Mouse (Mus musculus) left cerebral cortex, adult 11 months (tissue): Measurements from ENCODE around the gene Zfp462.

Experiments
- DNase-seq: peaks from one replicate; pipeline ENCODE4 v3.0.0; 2022; ENCODE audit warnings: low spot score

Zfp462 gene

DNA sequence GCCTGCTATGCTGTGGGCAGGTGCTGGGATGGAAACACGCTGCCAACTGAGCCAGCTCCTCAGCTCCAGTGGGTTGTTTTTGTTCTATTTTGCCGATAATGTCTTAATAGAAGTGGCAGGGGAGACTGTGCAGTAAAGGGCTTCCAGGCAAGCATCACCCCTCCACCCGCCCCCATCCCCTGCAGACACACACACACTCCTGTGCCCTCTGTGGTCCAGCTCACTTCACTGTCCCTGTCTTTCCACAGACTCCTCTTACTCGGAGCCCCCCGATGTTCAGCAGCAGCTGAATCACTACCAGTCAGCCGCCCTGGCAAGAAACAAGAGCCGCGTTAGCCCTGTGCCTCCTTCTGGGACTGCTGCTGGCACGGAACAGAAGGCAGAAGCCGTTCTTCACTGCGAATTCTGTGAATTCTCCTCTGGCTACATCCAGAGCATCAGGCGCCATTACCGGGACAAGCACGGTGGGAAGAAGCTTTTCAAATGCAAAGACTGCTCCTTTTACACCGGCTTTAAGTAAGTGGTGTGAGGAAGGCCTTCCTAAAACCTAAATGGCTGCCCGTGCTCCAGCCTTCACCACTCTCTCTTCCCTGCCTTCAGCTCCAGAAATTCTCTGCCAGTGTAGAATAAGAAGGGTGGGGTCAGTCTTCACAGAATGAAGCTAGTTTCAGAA is 105.2 kb downstream of the Zfp462 start:
- DNase-seq = no peak

DNA sequence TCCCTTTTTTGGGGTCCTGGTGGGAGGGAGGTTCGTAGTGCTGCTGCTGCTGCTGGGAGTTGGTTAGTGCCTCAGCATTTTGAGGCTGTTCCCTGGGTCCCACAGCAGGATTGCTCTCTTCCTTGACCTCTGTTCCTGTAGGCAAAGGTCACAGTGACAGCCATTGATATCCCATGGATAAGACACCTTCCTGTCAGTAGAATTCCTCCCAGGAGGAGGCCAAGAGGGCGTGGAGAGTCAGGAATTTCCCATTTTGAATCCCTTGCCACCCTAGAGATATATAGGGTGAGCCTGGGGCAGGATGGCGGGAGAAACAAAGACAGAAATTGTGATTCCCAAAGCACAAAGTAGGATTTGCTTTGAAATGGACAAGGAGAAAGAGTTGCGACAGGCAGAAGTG is 106.5 kb downstream of the Zfp462 start:
- DNase-seq = no peak

DNA sequence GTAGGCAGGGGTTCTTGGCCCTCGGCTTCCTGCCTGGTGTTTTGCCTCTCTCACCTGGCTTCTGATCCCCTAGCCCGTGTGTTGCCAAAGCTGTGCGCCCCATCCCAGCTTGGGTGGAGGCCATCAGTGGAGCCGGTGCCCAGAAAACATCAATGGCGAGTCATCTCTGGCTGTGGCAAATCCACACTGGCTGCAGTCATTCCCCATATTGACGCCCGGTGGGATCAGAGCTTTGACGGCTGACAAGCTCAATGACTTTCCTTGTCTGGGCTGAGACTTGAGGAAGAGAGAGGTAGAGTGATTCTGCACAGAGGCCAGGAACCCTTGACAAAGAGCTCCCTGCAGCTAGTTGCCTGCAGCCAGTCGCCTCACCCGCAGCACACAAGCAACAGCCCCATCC is 107.8 kb downstream of the Zfp462 start:
- DNase-seq = no peak

- no peak for DNase-seq
These were observed 113.0 kb downstream of the Zfp462 start for GRCm38 (mm10) chr4:55057666-55058455.

DNA sequence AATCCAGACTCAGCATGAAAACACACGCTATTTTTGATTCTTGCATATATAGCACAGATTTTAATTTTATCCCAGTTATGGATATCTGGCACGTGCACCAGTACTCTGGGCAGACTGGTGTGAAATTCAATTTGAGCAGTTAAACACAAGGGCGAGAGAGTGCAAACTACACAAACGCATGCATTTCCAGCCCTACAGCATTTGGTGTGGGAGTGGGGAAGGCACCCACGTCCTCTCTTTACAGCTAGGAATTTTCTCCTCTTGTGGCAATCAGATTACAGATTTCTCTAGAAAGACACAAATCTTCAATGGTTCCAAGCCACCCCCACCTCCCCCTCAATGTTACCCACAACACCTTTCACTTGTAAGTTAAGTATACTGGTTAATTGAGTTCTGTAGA is 114.1 kb downstream of the Zfp462 start:
- DNase-seq = no peak

DNA sequence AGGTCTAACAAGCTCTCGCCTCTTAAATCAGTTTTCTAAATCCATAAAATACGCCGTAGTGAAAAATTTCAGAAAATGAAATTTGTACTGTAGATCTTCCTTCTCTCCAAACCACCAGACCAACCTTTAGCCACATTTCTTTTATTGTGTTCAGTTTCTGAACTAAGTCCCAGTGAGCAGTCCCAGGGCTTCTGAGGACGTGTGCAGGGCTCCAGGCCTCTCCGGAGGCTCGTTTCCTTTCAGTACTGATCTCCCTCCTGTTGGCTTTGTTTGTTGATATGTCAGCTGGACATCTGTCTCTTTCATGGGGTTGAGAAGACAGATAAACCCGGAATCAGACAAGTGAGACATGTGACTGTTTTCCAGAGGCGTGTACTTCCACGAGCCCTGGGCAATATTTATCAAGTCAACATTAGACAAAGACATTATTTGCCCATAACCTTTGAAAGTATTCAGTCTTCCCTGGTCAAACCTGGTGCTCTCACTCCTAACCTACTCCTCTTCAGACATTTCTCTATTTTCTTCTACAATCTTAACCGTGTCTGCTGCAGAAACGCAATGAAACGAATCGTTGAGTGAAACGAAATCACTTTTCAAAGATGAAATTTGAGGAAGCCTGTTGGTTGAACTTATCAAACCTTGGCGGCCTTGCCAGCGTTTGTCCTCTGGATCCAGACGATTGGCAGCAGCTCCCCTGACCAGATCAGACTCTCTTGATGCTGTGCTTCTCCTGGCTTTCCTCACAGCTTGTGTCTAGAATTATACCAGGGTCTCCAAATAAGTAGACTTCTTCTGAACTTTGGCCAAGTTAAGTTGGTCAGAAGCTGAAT is 121.7 kb downstream of the Zfp462 start:
- no peak for DNase-seq

- DNase-seq = no peak
These were observed 126.7 kb downstream of the Zfp462 start for GRCm38 (mm10) chr4:55071535-55071934.

DNA sequence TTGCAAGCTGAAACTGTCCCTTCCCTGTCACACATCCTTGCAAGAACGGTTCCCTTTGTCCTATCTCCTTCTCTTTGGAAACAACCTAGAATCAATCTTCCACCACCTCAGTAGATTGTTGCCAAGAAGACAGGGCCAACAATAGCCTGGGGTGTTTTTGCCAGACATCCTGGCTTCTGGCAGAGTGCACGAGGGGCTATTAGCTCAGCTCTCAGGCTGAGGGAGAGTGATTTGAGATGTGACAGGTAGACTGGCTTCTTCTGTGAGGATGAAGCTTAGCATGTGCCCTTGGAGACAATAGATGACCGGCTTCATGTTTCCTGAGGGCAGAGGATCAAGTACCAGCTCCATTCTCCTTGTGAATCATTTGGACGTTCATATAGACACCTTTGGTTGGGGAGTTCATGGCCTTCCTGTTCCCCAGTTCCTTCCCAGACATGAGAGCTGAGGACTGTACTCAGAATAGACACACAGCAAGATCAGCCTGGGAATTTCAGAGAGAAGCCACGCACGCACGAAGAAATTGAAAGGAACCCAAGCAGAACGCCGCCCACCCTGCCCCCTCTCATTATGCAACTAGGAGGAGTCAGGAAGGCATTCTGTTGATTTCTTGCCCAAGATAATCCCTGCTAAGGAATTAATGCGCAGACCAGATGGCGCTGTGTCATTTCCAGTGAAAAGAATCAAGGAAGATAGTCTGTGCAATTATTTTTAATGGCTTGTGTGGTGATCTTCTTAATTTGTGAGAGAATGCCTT is 132.5 kb downstream of the Zfp462 start:
- DNase-seq = no peak

DNA sequence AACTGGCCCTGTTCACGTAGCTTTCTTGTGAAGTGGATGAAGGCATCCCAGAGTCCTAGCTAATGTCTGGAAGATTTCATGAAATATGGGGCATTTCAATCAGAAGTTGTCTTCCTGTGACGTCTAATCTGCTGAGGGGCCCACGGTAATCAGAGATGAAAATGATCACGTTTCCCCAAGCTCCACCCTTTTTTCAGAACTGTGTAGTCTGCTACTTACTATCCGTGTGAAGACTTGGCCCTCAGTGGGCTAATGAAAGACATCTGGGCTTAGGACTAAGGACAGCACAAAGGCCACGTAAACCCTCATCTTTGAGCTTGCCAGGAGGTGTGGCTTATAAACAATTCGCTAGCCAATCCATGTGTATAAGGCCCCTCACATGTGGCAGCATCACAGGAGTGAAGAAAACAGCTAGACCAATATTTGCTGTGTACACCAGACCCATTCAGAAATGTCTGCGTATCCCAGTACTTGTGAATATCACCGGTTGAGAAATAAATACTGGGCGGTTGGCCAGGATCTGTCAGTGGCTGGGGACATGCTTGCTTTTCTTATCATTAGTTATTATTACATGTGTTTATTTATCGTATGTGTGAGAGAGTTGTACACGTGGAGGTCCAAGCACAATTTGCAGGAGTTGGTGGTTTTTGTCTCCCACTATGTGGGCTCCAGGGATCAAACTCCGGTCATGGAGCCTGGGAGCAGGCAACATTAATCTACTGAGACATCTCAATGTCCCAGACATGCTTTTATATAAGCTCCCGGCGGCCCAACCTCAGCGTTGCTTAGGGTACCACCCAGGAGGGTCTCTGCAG is 133.3 kb downstream of the Zfp462 start:
- no peak for DNase-seq

DNA sequence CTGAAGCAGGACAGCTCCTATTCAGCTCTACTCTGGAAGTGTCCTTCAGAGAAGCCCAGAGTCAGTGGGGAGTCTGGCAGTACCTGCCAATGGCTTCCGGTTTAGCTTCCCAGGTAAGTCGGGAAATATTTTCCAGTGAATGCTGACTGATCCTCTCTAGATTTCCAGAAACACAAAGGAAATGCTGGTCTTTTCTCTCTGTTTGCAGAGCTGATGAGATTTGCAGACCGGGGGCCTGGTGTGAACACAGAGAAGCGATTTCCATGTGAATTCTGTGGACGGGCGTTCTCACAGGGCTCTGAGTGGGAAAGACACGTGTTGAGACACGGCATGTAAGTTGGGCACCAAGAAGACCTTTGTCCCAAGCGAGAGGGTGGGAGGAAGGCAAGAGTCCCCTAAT is 134.2 kb downstream of the Zfp462 start:
- no peak for DNase-seq

GRCm38 (mm10) chr4:55084080-55084688 is 139.3 kb downstream of the Zfp462 start:
- DNase-seq = no peak

DNA sequence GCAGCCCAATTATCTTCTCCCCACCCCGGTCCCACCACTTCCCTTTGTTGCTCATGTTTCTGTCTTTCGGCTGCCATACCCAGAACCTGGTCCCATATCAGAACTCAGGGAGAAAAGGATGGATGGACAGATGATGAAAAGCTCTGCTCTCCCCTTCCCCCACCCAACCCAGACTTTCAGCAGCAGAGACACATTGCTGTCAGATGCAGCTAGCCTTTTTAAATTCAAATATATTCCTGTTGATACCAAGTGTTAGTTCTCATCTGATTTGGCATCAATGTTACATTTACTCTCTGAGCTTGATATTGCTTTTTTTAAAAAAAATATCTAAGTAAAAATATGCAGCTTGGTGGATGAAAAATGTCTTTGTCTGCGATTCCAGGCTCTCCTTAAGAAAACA is 143.3 kb downstream of the Zfp462 start:
- DNase-seq = no peak

GRCm38 (mm10) chr4:55088922-55089321 is 144.1 kb downstream of the Zfp462 start:
- no peak for DNase-seq

- DNase-seq = no peak
These were observed 152.3 kb downstream of the Zfp462 start for GRCm38 (mm10) chr4:55097157-55097556.

DNA sequence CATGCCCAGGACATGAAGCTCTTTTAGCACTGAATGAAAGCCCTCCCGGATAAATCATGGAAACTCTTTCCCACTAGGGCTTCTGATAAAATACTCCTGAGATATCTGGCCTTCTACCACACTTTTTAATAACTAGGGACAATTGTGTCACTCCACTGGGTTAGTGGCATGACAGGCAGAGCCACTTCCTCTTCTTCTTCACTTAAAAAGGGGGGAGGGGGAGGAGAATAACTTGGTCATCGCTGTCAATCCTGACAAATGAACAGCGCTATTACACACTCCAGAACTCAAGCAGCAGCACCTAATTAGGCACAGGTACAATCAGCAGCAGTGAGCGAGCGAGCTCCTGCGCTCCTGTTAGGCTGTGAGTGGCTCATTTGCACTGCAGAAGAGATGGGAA is 153.5 kb downstream of the Zfp462 start:
- DNase-seq = no peak

DNA sequence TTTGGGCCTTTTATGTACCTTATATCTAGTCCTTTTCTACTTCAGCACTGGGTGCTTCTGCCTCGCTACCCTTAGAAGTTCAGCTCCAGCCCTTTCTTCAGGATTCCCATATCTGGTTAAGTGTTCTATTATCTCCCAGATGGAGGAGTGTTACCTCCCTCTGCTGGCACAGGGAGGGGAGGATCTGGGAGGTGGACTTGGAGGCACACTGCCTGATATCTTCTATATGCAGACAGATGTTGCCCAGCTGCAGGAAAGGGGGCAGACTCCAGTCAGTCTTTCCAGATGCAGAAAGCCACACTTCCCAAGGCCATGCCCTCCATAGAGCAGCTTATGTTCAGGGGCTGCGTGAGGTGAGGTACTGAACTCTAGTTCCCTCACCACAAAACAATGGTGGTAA is 156.0 kb downstream of the Zfp462 start:
- no peak for DNase-seq

DNA sequence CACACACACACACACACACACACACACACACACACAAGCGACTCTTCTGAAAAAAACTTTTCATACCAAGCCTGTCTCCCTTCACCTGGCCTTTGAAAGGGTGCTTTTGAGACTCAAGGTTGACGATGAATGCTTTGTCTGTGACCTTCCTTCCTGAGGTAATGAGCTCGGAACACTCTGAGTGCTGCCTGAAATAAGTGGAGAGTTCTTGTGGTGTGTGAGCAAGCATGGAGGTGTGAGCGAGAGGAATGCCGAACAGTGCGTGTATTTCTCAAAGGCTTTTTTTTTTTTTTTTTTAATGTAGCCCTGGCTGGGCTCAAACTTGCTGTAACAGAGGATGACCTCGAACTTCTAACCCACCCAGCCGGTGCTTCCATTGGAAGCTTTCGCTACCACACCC is 156.8 kb downstream of the Zfp462 start:
- no peak for DNase-seq

GRCm38 (mm10) chr4:55102382-55102781 is 157.5 kb downstream of the Zfp462 start:
- DNase-seq = no peak

- DNase-seq = no peak
These were observed 158.7 kb downstream of the Zfp462 start for GRCm38 (mm10) chr4:55103575-55103974.

GRCm38 (mm10) chr4:55117839-55118487 is 173.1 kb downstream of the Zfp462 start:
- no peak for DNase-seq
